Mouse (Mus musculus): Measurements from ENCODE around the gene Pdgfra. TPM values are rescaled to one million over a fixed set of nuclear protein-coding genes. Genes with fewer than 3 reads are reported as not detected.

The Pdgfra gene
- 10 to 100 TPM; 45.5 to 45.7 TPM for total RNA-seq (2021)

DNA sequence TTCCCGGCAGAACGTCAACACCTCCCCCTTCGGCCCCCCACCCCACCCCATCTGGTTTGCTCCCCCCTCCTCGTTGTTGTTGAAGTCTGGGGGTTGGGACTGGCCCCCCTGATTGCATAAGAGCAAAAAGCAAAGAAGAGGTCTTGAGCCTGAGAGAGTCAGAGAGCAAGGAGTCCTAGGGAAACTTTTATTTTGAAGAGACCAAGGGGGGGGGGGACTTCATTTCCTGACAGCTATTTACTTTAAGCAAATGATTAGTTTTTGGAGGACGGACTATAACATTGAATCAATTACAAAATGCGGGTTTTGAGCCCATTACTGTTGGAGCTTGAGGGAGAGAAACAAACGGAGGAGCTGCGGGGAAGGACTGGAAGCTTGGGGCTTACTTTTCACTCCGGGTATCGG, at the start of gene Pdgfra:
TSS of gene Pdgfra (plus strand) at position 272 of the 405 bp plus-strand sequence.
- intact Hi-C loops (cut with DNase I) = loop anchor here (5.0 to 10.0 kb wide), 4 partner anchors 535 to 1087 kb away; partner anchors contain the start of gene Usp46
- DNase-seq (ENCODE audit: low spot score in 2 of 2) = no peak

DNA sequence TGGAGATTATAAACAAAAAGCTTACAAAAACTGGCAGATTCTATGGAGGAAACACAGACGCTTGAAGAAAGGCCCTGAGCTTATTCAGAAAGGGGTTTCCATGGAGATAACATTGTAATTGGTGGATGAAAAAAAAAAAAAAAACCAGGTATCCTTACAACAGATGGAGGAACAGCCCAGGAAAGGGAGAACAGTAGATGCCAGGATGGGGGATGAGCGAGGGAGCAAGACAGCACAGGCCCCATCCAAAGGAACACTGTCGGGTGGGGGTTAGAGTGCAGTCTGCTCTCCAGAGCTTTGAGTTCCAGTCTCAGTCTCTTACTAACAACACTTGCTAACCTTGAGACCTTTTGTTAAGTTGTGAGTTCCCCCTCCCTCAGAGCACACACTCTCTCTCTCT, 45.6 kb upstream of the Pdgfra start:
- DNase-seq (ENCODE audit: low spot score in 2 of 2) = no peak

DNA sequence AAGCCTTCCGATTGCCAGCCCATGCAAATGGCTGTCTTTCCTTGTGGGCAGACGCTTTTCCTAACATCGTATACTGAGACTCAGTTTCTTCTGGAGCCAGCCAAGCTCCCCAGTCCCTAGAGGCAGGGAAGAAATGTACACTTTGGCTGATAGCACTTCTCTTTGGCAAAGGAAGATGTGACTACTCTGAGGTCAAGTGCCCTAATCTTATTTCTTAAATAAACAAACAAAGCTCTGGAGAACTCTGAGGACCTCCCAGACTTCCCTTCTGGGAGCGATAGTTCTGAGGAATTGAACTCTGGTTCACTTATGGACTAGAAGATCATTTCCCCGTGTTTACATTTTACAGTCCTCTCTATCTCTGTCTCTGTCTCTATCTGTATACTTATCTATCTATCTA, 42.7 kb upstream of the Pdgfra start:
- intact Hi-C loops (cut with DNase I) = no loop called here
- DNase-seq (ENCODE audit: low spot score in 2 of 2) = no peak

More for the DNA sequence above, 45.6 kb upstream of the Pdgfra start:
- intact Hi-C loops (cut with DNase I) = no loop called here

DNA sequence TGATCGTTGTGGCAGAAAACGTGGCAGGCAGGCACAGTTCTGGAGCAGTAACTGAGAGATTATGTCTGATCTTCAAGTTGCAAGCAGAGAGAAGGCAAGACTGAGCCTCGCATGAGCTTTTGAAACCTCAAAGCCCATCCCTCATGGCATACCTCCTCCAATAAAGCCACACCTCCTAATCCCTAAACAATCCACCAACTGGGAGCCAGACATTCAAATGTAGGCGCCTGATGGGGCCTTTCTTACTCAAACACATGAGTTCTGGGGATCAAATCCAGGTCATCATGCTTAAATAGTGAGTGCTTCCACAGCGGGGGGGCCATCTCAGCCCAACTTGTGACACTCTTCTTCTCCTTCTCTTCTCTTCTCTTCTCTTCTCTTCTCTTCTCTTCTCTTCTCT, 40.3 kb upstream of the Pdgfra start:
- intact Hi-C loops (cut with DNase I) = no loop called here
- DNase-seq (ENCODE audit: low spot score in 2 of 2) = no peak

DNA sequence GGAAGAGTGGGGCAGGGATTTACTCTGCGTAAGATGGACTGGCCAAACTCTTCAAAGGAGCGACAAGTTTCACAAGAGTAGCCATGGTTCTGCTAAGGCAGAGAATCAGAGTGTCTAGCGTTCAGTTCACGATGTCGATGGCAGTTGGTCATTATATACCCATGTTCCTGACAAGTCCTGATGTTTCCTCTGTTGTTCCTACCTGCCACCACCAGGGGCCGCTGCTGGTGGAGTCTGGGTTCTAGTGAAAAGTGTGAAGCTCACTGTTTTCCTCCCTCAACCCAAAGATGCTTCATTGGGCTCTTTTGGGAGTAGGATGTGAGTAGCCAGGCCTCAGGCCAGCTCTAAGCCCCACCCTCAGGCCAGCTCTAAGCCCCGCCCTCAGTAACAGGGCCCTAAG, 33.3 kb upstream of the Pdgfra start:
- DNase-seq (ENCODE audit: low spot score in 2 of 2) = no peak
- intact Hi-C loops (cut with DNase I) = no loop called here

DNA sequence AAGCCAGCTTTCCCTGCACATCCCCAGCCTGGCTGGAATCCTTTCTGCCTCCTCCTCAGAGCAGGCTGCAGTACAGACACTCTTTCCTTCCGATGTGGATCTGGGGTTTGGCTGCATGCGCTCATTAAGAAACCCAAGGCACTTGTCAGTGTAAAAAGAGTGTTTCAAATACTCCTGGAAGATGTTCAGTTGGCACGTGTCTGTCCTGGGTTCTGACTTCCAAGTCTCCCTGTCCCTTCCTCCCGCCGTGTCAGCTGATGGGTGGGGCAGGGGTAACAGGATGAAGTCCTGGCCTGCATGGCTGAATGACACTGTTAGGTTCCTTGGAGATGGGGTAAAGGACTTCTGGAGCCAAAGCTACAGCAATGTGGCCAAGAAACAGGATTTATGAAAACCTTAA, 30.4 kb upstream of the Pdgfra start:
- DNase-seq (ENCODE audit: low spot score in 2 of 2) = peak in 1 of 2 experiments; percentile 19
- intact Hi-C loops (cut with DNase I) = no loop called here

DNA sequence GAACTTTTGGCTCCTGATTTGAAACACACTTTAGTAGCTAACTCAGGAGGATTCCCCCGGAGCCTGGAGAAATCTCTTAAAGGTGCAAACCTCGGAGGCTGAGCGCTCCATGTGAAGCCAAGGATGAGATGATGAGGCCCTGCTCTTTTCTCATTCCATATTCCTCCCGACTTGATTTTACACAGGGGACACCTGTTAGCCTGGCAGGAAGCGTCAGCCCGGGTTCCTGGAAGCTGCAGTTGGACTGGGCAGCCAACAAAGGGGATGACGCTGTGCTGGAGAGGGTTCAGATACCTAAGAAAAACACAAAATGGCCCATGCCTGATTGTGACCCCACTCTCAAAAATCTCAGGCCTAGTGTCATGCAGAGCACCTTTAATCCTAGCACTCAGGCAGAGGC, 17.4 kb upstream of the Pdgfra start:
- DNase-seq (ENCODE audit: low spot score in 2 of 2) = no peak
- intact Hi-C loops (cut with DNase I) = no loop called here

DNA sequence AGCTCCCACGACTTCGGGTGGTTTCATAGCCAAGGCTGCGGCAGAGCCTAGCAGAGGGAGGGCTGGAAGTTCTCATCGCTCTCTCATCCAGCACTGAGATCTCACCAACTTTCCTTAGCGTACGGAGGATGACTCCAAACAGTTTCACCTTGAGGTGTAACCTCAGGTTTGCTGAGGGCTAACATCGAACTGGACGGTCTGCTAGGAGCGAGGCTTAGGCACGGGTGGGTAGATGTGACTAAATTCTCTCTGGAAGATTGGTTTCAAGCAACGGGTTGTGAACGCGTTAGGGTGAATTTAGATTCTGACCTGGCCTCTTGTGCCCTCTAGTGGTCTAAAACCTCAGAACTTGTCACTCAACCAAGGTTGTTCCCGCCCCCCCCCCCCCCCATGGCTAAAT, 9.0 kb upstream of the Pdgfra start:
- intact Hi-C loops (cut with DNase I) = loop anchor here (1.0 to 5.0 kb wide), 4 partner anchors 182 to 1291 kb away; no protein-coding TSS in a partner anchor
- peak; percentile 65 to 67 for DNase-seq (ENCODE audit: low spot score in 2 of 2)

DNA sequence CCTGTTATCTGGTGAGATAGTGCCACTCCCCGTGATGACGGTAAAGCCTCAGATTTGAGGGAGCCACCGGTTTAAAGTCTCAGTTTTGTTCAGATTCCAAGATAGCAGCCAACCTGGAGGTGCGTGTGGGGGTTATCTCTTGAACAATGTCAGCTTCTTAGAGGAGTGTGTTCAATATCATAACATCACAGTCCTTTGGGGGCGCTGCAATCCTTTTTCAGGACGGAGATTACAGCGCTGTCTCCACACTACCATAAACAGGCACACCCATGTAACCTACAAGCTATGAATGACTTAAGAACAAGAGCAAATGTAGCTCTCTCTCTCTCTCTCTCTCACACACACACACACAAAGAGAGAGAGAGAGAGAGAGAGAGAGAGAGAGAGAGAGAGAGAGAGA, 8.3 kb upstream of the Pdgfra start:
- intact Hi-C loops (cut with DNase I) = loop anchor here (1.0 to 5.0 kb wide), 4 partner anchors 182 to 1291 kb away; no protein-coding TSS in a partner anchor
- DNase-seq (ENCODE audit: low spot score in 2 of 2) = no peak

DNA sequence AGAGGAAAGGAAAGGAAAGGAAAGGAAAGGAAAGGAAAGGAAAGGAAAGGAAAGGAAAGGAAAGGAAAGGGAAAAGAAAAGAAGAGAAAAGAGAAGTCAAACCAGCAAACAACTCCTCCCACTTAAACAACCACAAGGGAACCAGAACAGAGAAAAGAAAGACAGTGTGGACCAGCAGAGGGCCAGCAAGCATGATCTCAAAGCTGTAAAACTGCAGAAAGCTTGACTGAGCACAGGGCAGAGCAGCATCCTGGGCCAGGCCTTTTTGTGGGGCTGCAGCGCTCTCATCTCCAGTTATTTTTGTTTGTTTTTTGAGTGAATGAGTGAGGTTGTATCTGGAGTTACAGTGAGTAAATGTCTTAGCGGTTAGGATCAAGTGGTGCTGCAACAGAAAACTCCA, 6.8 kb upstream of the Pdgfra start:
- DNase-seq (ENCODE audit: low spot score in 2 of 2) = no peak

DNA sequence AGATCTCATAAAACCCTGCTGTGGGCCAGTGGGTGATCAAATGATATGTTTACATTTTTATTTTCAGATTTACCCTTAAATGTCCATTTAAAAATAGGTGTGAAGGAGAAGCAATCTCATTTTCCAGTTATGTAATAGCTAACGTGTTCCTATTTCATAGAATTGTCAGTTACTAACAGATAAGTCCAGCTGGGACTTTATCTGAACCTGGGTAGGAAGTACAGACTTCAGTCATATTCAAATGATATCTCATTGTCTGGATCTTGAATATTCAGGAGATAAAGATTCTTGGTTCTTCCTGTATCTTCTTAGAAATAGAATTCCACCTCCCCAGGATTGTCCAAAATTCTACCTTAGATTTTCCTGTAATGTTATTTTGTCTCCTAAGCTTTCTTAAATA, 5.6 kb upstream of the Pdgfra start:
- intact Hi-C loops (cut with DNase I) = no loop called here
- DNase-seq (ENCODE audit: low spot score in 2 of 2) = no peak

More for the DNA sequence above, 6.8 kb upstream of the Pdgfra start:
- intact Hi-C loops (cut with DNase I) = no loop called here

DNA sequence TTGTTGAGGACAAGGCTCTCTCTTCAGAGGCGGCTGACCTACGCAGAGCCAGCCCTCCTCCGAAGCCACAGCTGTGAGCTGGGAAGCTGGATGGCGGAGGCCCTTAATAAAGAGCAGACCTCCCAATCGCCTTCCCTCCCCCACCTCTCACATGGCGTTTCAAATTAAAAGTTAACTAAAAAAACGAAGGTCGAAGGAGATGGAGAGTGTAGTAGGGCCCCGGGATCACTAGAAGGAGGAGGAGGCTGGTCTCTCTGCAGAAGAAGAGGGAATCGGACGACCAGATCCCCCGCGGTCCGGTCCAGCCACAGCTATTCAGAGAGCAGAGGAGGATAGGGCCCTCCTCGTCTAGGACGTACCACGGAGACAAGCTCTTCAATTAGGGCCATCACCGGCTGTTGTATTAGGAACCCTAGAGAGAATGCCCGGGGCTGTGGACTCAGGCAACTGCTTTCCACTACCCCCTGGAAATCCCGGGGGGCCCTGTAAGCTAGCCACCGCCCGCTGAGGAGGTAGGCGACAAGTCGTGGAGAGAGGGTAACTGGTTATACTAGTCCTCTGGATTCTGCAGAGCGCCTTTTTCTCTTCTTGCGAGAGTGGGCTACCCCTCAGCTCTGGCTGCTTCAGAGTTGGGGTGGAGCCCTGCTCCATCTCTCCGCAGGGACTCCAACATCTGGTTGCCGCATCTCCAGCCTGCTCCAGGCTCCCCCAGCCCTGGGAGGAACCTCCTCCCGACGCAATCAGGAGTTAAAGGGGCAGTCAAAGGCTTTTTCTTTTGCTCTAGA, 3.6 kb upstream of the Pdgfra start:
- no peak for DNase-seq (ENCODE audit: low spot score in 2 of 2)
- intact Hi-C loops (cut with DNase I) = no loop called here

DNA sequence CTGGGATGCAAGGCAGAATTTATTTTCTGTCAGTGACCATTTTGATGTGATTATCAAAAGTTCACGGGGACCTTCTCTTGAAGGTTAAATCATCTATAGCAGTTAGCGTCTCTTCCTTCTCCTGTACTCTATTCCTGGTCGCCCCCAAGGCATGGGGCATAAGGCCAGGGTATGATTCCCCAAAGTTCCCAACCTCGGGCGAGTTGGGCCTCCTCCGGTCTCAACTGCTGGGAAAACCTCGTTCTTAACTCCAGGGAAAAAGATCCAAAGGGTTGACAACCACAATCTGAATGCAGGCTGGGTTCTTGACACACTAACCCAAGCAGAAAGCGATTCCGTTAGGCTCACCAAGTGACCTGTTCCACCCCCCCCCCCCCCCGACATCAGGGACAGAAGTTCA, 2.7 kb upstream of the Pdgfra start:
- intact Hi-C loops (cut with DNase I) = no loop called here
- DNase-seq (ENCODE audit: low spot score in 2 of 2) = no peak

DNA sequence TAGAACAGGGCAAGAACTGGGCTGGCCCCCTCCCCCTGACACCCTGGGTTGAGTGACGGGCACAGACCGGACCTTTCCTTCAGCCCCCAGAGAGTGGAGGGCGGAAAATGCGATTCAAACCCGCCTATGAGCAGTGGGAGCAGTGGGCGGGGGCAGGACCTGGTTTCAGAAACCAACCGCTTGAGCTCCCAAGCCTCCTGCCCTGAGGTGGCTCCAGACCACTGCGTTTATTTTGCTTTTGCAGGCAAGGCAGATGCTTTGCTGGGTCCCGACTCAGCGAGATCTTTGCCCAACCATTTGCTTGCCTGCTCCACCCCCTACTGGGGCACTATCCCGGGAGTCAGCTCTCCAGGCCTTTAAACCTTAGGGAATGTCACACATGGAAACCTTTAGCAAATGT, 2.2 kb upstream of the Pdgfra start:
- intact Hi-C loops (cut with DNase I) = loop anchor here (2.0 to 10.0 kb wide), 5 partner anchors 71 to 1085 kb away; partner anchors contain the start of gene Usp46
- no peak for DNase-seq (ENCODE audit: low spot score in 2 of 2)

DNA sequence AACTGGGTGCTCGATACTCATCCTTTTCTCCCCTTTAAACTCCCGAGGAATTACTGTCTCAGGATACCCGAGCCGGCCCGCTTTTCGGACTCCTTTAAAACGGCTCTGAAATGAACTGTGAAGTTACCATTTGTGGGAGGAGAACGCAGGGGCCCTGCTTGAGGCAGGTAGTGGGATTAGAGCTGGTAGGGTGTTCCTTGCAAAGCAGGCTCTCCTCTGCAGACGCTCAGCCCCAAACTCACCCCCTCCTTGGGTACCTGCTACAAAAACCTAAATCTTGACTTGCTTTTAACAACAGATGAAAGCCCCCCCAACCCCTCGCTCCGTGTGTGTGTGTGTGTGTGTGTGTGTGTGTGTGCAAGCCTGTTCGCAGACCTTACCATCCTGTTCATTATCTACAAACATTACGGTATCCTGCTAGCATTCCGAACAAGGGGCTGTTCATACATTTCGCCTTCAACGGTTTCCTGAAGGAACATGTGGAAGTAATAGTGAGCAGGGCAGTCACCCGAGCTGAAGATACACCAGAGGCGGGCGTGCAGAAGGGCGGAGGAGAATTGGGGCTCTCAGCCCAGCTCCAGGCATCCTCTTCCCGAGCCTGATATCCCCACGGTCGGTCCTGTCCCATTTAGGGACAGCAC, 1.6 kb upstream of the Pdgfra start:
- DNase-seq (ENCODE audit: low spot score in 2 of 2) = peak in 1 of 2 experiments; percentile 9
- intact Hi-C loops (cut with DNase I) = loop anchor here (2.0 to 10.0 kb wide), 5 partner anchors 72 to 1086 kb away; partner anchors contain the start of gene Usp46

DNA sequence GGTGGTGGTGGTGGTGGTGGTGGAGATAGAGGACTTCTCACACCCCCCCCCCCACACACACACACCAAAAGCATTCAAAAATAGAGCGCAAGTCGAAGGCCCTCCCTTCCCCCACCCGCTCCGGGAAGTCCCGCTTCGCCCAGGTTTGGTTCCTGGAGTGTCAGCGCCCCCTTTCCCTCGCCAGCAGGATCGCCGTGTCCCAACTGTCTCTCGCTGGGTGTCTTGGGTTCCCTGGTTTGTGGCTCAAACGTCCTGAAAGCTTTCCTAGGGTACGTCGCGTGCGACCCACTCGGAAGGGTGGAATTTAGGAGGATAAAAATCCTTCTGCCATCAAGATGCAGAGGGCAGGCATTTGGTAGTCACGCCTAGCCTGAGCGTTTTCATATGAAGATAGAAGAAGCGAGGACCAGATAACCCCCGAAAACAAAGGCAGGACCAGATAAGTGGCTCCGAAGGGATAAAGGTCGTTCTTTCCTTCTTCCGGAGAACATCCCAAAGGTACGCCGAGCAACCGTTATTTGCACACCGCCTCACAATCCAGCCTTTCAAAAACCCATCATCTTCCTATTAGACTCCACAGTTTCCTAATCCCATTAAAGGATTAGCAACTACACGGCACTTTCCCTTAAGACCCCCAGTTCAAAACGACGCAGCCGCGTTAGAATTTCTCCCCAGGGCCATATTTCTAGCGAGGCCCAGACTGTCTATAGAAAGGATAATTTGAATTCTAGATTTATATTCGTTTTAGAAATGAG, 769 bp upstream of the Pdgfra start:
- intact Hi-C loops (cut with DNase I) = loop anchor here (2.0 to 10.0 kb wide), 5 partner anchors 73 to 1087 kb away; partner anchors contain the start of gene Usp46
- DNase-seq (ENCODE audit: low spot score in 2 of 2) = peak; percentile 43 to 45

DNA sequence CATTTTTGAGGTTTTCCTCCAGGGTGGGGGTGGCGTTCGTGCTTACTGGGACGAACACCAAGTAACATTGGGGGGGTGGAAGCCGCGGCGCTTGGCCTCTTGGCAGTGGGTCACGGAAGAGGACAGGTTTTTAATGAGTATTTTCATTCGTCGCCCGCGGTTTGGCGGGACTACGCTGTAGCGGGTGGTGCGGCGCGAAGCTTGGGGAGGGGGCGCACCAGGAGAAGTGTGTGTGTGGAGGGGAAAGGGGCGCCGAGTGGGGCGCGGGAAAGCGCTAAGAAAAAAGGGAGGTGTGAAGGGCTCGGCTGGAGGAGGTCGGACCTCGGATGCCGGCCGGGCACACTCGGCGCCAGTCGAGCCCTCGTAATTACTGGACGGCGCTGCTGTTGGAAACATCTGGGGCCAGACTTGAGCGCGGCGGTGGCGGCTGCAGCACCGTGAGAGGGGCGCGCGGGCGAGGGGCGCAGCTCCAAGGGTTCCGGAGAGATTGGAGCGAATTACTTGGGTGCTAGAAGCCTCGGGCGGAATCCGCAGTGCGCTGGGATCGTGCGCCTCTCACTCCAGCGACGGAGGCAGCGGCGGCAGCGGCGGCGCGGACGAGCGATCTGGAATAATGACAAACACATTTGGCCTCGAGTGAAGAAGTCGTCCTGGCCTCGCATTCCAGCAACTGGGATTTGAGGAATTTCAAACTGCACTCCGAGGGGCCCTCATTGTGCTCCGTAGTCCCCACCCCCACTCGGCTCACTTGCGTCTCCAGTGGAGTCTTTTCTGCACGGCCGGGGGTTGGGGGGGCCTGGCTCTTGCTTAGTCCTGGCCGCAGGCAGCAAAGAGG, 916 bp downstream of the Pdgfra start:
- intact Hi-C loops (cut with DNase I) = loop anchor here (5.0 to 10.0 kb wide), 4 partner anchors 536 to 1088 kb away; partner anchors contain the start of gene Usp46
- peak in 1 of 2 experiments; percentile 11 for DNase-seq (ENCODE audit: low spot score in 2 of 2)

DNA sequence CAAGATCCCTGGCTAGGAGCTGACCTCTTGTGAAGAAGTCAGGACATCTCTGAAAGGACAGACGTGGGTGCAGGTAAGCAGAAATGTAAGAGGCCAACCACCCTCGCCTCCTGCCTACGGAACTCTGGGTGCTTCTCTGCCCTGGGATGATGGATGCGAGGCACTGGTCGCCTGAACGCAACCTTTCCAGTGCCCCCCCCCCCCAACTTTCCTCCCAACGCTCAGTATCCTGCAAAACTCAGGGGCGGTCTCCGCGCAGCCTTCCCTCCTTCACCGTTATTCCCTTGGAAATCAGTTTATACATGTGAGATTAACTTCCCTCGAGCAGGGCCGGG, 1.5 kb downstream of the Pdgfra start:
- intact Hi-C loops (cut with DNase I) = loop anchor here (5.0 to 10.0 kb wide), 4 partner anchors 536 to 1089 kb away; partner anchors contain the start of gene Usp46
- DNase-seq (ENCODE audit: low spot score in 2 of 2) = no peak

All from left cerebral cortex, postnatal 25 days (tissue).